Comparison of ENCODE assay signal across 10 mouse cellular contexts in genomic region chr8:111734244-111734960, GRCm38 (mm10). TPM values are rescaled to one million over a fixed set of nuclear protein-coding genes. Genes with fewer than 3 reads are reported as not detected.
DNase-seq lines count a peak whose midpoint lies in the region; ATAC-seq and TF ChIP-seq lines count a peak whose summit lies in the region.
"Had no signal": no experiment of that assay in that cellular context is flagged by ENCODE, and none has a peak within 500 bp of the region (broad histone marks: within the 10 kb centered on the region; RNA-seq: fewer than 3 reads in every experiment).

No protein-coding gene starts in this region.

- no peaks in the 10 kb centered on the region; the same call in 1 of the 2 replicates for H3K36me3 ChIP-seq in limb, embryonic 15.5 days
- H3K36me3 ChIP-seq in thymus, adult 2 months (ENCODE audit: control insufficient read depth, insufficient read depth, low read length) = no peaks in the 10 kb centered on the region
- H3K36me3 ChIP-seq: liver, embryonic 15.5 days had no signal

- no peak for TF ChIP-seq POLR2A in thymus, adult 2 months (IDR thresholded peaks at IDR 0.05; ENCODE audit: control insufficient read depth, extremely low read depth, insufficient read depth, low read length, poor library complexity)

- intact Hi-C loops in gastrocnemius, adult 2 months (cut with DNase I) = no loop called here

- TF ChIP-seq CTCF in gastrocnemius, adult 2 months (IDR thresholded peaks at IDR 0.05) = no peak
- no peak for TF ChIP-seq CTCF in thymus, adult 2 months (IDR thresholded peaks at IDR 0.05; ENCODE audit: borderline replicate concordance, control insufficient read depth, extremely low read depth, insufficient read depth, low read length, poor library complexity)

- no peak for ATAC-seq in limb, embryonic 15.5 days (ENCODE audit: insufficient number of reproducible peaks, low FRiP score, low TSS enrichment, low read depth)

- no peak overlapping the region for H3K4me2 ChIP-seq in limb, embryonic 15.5 days
- H3K4me2 ChIP-seq: liver, embryonic 15.5 days had no signal

- no peaks in the 10 kb centered on the region for H3K27me3 ChIP-seq in limb, embryonic 15.5 days
- peaks cover 15% of the 10 kb centered on the region; the same call in 1 of the 2 replicates for H3K27me3 ChIP-seq in thymus, adult 2 months (ENCODE audit: control insufficient read depth, insufficient read depth, low read length)

- H3K9me3 ChIP-seq in limb, embryonic 15.5 days = no peaks in the 10 kb centered on the region
- H3K9me3 ChIP-seq: liver, embryonic 15.5 days had no signal

- peak overlapping the region; percentile 54 for H3K4me3 ChIP-seq in gastrocnemius, adult 2 months
- H3K4me3 ChIP-seq in brown adipose tissue, adult 24 weeks (ENCODE audit: insufficient read depth, low read depth, low read length) = peak overlapping the region; percentile 47
- no peak overlapping the region for H3K4me3 ChIP-seq in limb, embryonic 15.5 days
- H3K4me3 ChIP-seq in thymus, adult 2 months (ENCODE audit: control insufficient read depth, insufficient read depth, low read length) = no peak overlapping the region
- H3K4me3 ChIP-seq: liver, embryonic 15.5 days had no signal

- DNase-seq in gastrocnemius, adult 2 months = peak; percentile 16
- no peak for DNase-seq in gastrocnemius, adult 18-20 months (ENCODE audit: low spot score)
- DNase-seq in heart, postnatal 4 days = peak; percentile 14
- no peak for DNase-seq in thymus, adult 18-20 months
- DNase-seq in thymus, adult 2 months = no peak
- no peak for DNase-seq in urinary bladder, postnatal 14 days (ENCODE audit: low spot score)

- H3K9ac ChIP-seq in limb, embryonic 15.5 days = no peak overlapping the region
- H3K9ac ChIP-seq: liver, embryonic 15.5 days had no signal

- H3K27ac ChIP-seq in gastrocnemius, adult 2 months = peak overlapping the region; percentile 97
- peak overlapping the region; percentile 94 for H3K27ac ChIP-seq in brown adipose tissue, adult 24 weeks (replicated peaks; ENCODE audit: low read depth, low read length)
- peak overlapping the region; percentile 19 for H3K27ac ChIP-seq in limb, embryonic 15.5 days
- H3K27ac ChIP-seq in thymus, adult 2 months (ENCODE audit: control insufficient read depth, insufficient read depth, low read length) = no peak overlapping the region

- H3K4me1 ChIP-seq in brown adipose tissue, adult 24 weeks (ENCODE audit: control insufficient read depth, insufficient read depth, insufficient read length, low read length) = peaks cover 60% of the 10 kb centered on the region
- peaks cover 80% of the 10 kb centered on the region for H3K4me1 ChIP-seq in limb, embryonic 15.5 days
- H3K4me1 ChIP-seq in thymus, adult 2 months (replicated peaks; ENCODE audit: control insufficient read depth, insufficient read depth, low read length) = peaks cover 10% of the 10 kb centered on the region

- 41% methylated on average over 6 of the region's 6 CpGs for WGBS in limb, embryonic 15.5 days
- WGBS in thymus, adult 2 months = 58% methylated on average over 6 of the region's 6 CpGs

RNA-seq across cellular contexts. Expression of gene Bcar1, which starts 9.2 kb away (rescaled TPM):
- total RNA-seq in gastrocnemius, adult 2 months (2021) = 10 to 100 TPM; 10.8 to 12.6 TPM
- total RNA-seq in gastrocnemius, adult 18-20 months (2021) = 10 to 100 TPM; 10.6 to 10.8 TPM
- polyA plus RNA-seq in brown adipose tissue, adult 24 weeks (2012; ENCODE audit: insufficient read depth, insufficient read length, missing spikeins) = 6.5 and 8.7 TPM in 2 replicates
- 10 to 100 TPM; 62.7 to 65.0 TPM for total RNA-seq in heart, postnatal 4 days (2021)
- polyA plus RNA-seq in limb, embryonic 15.5 days (2015; fragmentation: Nextera tagmentation; extraction: Ambion mirVana) = 35.3 and 35.4 TPM in 2 replicates
- polyA plus RNA-seq in thymus, adult 2 months (2012; rRNA removed) = 11.8 and 14.0 TPM in 2 replicates
- total RNA-seq: common myeloid progenitor, adult 5-6 weeks had no signal

RNA-seq across cellular contexts. Expression of gene Ctrb1, which starts 43.6 kb away (rescaled TPM):
- total RNA-seq in gastrocnemius, adult 2 months (2021) = not detected
- under 1 TPM in 1 of 2 experiments, not detected in 1; 0.71 TPM for total RNA-seq in gastrocnemius, adult 18-20 months (2021)
- not detected in 2 replicates for polyA plus RNA-seq in brown adipose tissue, adult 24 weeks (2012; ENCODE audit: insufficient read depth, insufficient read length, missing spikeins)
- total RNA-seq in heart, postnatal 4 days (2021) = not detected
- polyA plus RNA-seq in limb, embryonic 15.5 days (2015; fragmentation: Nextera tagmentation; extraction: Ambion mirVana) = 0.28 and 1.6 TPM in 2 replicates
- 6.6 and 11.8 TPM in 2 replicates for polyA plus RNA-seq in thymus, adult 2 months (2012; rRNA removed)
- total RNA-seq: common myeloid progenitor, adult 5-6 weeks had no signal

Comparison
In these comparisons a context has a peak if more than half of its experiments do, and no peak if none do; other contexts are left out.
1. DNase-seq: peak in gastrocnemius, adult 2 months (single experiment) and heart, postnatal 4 days (single experiment); none in gastrocnemius, adult 18-20 months (single experiment), thymus, adult 18-20 months (0 of 2), thymus, adult 2 months (single experiment) and urinary bladder, postnatal 14 days (single experiment).
2. H3K4me3 ChIP-seq: peak in gastrocnemius, adult 2 months (single experiment) and brown adipose tissue, adult 24 weeks (single experiment); none in limb, embryonic 15.5 days (single experiment) and thymus, adult 2 months (single experiment).
3. RNA of gene Bcar1, which starts 9.2 kb away (total RNA-seq): 62.7 to 65.0 TPM in heart, postnatal 4 days; 10.8 to 12.6 TPM in gastrocnemius, adult 2 months and 10.6 to 10.8 TPM in gastrocnemius, adult 18-20 months; every median in the first group is over 4 times any median in the second.